Mouse (Mus musculus) spleen, postnatal 4 days (tissue): ENCODE results near the gene 2610301B20Rik.
A peak's percentile ranks its signal among the peaks of the same experiment; 100 is the strongest.
"Not testable (repeated sequence)": the region's sequence is repeated elsewhere in the genome, so short reads cannot be mapped to it uniquely, and the experiment has no call there.

Source experiments
- DNase-seq, 2 experiments: peaks; one replicate each; pipeline ENCODE4 v3.0.0; 2022; ENCODE audit warnings: low spot score in 2 of 2

Gene 2610301B20Rik

DNA sequence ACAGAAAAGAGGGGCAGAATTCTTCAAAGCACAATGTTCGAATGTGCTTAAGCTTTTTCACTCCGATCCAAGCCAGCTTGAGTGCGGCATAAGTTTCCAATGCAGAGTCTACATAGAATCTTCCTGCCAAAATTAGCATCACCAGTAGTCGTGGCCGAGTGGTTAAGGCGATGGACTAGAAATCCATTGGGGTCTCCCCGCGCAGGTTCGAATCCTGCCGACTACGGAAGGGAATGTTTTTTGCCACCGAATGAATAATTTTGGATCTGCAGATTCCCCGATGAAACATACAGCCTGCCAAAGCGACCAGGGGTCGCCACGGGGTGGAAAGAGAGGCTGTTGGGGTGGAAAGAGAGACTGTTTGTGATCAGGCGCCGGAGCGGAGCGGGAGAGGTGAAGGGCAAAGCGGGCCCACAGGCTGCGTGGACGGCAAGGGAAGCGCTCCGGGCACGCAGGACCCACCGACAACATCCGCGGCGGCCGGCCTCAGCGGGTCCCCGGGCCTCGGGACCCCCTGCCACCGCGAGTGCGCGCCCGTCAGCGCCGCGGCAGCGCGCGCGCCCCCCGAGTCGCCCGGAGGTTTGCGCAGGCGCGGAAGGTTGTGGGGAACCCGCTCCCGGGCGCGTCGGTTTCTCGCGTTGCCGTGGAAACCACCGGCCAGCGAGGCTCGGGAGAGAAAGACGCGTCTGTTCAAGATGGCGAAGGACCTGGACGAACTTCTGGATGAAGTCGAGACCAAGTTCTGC, at the start of gene 2610301B20Rik:
Gene 2610301B20Rik (plus strand): TSS at position 579 of the 746 bp plus-strand sequence.
- peak; percentile 92 to 98 for DNase-seq

DNA sequence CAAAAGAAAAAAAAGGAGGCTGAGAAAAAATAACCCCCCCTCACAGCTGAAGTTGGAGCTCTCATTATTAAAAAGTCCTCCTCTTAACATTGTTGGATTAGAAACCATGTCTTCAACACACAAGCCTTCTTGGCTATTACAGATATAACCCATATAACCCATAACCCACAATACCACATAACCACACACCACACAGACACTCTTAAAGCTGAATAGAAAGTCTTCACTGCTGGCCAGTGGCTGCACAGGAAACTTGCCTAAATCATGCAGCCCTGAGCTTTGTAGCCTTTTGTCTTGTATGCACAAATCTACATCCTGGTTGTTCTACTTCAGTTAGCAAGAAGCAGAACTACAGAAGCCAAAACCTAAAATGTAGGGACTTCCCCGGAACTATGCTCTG, 41.0 kb upstream of the 2610301B20Rik start:
- DNase-seq: no peak

DNA sequence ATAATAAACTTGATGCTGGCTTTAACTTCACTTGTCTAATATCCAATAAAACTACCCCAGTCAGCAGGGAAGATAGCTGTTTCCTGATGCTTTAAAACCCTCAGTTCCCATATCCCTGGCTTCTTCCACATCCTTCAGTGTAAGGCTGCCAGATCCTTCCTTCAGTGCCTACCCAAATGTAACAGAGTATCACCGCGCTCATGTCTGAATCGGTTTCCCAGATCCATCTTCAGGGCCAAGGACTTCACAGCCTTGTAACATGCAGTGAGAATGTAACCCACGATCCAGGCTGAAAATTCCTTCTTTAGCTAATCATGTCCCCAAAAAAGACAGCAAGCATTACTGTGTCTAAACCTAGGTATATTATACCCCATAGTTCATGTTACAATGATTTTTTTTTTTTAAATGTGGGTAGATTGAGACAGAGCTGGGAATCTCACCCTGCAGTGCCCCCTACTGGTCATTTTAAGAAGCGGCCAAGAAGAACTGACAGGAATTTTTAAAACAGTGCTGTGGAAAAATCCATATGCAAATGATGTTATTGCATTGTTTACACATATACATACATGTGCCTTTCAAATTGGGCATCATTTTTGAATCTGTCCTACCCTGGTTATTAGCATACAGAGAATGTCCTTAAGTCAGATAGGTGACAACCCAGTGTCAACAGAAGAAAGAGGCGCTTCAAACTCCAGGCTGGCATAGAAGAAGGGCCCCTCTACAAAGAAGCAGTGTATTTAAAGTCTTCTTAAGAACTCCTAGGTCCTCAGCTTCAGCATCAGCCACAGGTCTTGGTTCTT, 38.8 kb upstream of the 2610301B20Rik start:
- DNase-seq: no peak

DNA sequence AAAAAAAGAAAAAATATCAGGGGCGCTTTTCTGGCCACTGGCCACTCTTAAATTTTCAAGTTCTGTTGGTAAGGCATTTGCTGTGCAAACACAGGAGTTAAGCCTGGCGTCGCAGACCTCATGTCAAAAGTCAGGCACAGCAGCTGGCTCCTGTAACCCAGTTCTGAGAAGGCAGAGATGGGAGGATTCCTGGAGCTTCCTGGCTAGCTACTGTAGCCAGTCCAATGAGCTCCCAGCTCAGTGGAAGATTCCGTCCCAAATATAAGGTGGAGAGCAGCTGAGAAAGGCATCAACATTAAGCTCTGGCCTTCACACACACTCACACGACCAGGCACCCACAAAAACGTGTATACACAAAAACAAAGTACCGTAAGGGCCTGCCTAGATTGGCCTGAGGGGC, 28.4 kb upstream of the 2610301B20Rik start:
- DNase-seq: no peak

DNA sequence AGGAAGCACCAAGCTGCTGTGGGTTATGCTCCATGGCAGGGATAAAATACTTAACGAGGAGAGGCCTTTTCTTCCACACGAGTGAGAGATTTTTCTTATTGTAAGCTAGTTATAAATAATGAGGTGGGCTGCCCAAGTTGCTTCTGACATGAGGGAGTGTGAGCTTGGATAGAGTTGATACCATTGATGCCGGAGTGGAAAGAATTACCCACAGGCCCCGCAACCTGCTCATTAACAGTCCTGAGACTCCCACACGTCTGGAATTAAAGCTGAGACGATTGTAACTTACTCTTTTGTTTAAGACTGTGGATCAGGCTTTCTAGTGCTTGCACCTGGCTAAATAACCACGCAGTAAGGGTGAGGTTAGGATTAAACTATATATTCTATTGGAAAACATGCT, 24.5 kb upstream of the 2610301B20Rik start:
- DNase-seq: no peak

DNA sequence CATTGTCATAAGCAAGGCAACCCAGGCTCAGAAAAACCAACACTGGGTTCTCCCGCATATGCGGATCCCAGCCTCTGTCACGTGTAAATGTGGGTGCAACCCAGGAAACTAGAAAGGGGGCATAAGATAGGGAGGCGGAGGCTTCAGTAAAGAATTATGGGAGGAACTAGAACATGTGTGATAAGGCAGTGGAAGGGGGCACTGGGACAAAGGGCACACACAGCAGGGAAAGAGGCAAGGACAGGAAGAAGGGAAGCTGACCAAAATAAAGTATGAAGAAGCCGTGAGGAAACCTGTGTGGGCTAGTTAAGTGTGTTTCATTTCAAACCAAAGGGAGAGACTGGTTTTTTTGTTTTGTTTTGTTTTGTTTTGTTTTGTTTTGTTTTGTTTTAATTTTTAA, 23.3 kb upstream of the 2610301B20Rik start:
- no peak for DNase-seq

DNA sequence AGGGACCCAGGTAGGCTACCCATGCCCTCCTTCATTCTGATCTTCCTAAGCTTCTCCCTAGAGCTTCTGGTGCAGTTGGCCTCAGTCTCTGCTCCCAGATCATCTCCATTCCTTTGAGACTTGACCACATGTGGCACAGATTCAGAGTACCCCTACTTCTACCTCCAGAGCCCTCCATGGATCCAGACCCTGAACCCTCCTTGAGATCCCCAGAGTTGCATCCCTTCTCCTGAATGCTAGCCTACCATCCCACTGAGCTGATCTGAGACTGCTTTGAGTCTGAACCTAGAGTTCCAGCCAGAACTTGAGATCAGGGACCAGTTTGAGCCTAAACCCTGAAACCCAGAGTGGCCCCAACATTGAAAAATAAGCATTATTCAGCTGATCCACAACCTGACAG, 15.1 kb upstream of the 2610301B20Rik start:
- DNase-seq: no peak

DNA sequence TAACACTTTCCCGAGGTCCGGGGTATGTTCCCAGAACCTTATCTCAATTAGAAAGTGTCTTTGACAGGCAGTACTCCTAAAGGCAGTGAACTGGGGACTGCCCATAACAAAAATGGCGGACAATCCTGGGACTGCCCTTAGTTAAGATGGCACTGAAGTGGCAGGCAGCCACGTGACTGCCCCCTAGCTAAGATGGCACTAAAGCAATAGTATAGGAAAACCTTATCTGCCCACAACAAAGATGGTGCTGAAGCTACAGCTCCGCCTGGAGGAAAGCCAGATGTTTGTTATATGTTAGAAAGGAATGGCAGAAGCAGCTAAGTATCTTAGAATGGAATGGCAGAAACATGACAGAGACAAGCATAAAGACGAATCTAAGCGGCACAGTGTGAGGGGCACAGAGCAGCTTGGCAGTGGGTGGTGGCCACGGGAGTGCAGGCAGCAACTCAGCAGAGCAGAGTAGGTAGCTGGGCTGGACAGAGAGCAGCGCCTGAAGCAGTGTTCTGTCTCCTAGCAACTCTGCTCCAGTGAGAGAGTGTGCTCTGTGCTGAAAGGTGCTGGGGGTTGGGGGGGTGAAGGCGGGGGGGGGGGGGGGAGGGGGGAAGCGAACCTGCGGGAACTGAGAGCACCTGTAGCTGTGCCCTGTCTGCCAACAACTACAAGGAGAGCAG, 14.3 kb upstream of the 2610301B20Rik start:
- no peak for DNase-seq

DNA sequence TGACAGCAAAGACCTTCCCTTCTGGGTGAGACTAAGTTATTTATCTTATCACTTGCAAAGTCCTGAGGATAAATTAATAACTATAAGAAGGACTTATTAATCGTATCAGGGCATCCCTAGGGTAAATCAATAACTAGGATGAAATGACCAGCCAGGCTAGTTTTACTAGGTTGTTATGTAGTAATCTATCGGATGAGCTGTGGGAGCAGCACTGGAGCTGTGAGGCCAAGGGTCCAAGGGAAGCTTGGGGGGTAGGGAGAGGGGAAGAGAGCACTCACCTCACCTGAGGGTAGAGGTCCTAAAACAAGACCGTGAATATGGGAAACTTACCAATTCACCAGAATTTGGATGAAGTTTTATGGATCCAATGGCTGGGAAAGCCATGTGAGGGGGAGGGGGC, 13.5 kb upstream of the 2610301B20Rik start:
- DNase-seq: no peak

DNA sequence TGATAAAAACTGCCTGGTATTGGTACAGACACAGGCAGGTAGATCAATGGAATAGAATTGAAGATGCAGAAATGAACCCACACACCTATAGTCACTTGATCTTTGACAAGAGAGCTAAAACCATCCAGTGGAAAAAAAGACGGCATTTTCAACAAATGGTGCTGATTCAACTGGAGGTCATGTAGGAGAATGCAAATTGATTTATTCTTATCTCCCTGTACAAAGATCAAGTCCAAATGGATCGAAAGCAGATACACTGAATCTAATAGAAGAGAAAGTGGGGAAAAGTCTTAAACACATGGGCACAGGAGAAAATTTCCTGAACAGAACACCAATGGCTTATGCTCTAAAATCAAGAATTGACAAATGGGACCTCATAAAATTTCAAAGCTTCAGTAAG, 11.4 kb upstream of the 2610301B20Rik start:
- not testable (repeated sequence) for DNase-seq

DNA sequence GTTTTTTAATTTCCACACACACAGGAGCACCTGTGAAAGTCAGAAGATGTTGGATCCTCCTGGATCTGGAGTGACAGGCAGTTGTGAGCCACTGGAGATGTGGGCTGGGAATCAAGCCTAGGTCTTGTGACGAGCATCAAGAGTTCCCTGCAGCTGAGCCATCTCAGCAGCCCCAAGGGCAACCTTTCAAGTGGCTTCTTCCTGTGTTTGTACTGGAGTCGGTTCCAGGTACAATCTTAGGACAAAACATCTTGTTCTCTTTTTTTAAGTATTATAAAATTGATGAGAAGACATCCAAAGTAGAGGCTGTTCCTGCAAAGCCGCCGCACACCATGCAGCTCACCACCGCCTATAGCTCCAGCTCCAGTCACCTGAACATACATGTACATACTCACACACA, 2.1 kb upstream of the 2610301B20Rik start:
- no peak for DNase-seq

DNA sequence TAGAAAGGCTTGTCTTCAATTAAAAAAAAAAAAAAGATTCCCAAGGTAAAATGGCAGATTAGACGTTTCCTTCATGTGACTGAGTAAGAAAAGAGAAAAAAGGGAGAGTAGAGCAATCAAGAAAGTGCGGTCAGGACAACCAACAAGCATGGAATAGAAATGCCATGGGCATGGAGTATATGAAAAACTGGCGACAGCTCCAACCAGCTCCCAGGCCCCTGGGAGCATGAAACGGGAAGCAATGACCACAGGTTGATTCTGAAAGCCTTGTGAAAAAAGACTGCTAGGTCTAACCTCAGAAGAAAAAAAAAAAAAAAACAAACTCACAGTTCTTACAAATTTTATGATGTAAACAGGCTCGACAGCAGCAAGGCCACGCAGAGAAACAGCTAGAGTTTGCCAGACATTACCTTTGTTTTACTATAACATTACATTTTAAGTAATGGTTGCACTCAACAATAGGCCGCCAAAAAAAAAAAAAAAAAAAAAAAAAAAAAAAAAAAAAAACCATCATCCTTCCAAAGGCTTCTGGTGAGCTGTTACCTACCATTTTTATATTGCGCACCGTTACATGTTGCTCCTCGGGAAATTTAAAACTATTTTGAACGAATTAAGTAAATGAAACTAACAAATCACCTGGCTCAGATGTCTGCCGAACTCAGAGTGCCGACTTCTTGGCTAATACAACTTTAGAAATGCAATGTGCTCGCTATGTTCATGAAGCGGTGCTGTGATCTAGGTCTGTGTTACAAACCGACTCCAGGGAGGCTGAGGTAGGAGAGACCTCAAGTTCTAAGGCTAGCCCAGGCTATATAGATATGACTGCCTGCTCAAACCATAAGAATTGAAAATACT, 1.4 kb upstream of the 2610301B20Rik start:
- no peak for DNase-seq

DNA sequence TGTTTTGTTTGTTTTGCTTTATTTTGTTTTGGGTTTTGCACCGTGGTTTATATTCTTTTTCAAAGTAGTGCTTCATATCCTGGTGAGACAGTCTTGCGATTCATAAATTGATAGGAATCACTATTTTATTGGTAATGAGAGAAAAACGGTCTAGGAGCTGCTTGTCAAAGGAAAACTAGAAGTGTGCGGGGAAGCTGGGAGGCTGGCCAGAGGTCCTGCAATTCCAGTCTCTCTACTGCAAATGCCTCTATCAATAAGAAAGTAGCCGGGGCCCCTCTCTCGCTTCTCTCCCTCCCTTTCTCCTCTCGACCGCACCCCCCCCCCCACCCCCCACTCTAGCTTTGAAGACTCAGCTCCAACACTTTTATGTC, 764 bp upstream of the 2610301B20Rik start:
- DNase-seq: peak in 1 of 2 experiments; percentile 64

DNA sequence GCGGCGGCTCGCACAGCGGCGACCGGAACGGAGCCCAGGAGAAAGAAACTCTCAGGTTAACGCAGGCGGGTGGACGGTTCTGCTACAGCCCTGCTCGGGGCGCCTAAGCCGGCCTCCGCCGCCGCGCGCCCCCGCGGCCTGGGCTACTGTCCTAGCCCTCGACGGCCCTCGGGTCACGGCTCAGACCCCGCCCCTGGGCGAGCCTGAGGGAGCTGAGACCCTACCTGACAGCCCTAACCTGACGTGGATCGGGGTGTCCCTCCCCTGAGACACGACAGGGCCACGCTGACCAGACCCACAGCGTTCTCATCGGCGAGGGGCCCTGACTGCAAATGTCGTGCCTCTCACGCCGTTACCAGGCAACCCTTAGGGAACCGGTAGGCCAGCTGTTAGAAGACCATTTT, 422 bp downstream of the 2610301B20Rik start:
- peak; percentile 50 to 76 for DNase-seq

DNA sequence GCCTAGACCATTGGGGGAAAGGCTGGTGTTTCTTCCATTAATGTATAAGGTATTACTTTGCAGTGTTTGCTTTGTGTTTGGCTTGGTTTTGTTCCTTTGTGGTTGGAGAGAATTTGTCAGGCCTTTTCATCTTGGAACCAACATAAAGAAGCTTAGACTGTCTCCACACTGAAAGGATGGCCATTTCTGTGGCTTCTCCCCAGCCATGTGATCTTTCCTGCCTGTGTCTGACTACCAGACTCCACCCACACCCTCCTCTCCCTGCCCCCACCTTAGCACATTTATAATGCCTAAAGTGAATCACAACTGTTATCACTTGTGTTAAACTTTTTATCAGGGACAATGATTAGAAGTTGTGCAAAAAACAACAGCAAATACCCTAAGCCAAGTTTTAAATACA, 1.1 kb downstream of the 2610301B20Rik start:
- DNase-seq: peak in 1 of 2 experiments; percentile 20

DNA sequence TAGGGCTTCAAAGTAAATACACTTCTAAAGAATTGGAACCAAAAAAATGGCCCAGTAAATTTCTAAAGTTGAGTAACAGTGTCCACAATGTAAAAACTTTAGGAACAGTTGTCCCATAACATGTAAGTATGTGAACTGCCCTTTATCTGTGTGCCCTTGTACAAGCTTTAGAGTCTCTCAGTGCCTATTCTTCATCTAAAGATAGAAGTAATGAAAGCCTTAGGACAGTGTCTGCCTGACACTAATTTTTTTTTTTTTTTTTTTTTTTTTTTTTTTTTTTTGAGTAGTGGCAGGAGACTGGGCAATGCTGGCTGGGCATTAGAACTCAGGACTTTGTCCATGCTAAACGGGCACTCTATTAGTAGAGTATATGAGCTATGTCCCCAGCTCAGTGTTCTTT, 2.8 kb downstream of the 2610301B20Rik start:
- DNase-seq: no peak

DNA sequence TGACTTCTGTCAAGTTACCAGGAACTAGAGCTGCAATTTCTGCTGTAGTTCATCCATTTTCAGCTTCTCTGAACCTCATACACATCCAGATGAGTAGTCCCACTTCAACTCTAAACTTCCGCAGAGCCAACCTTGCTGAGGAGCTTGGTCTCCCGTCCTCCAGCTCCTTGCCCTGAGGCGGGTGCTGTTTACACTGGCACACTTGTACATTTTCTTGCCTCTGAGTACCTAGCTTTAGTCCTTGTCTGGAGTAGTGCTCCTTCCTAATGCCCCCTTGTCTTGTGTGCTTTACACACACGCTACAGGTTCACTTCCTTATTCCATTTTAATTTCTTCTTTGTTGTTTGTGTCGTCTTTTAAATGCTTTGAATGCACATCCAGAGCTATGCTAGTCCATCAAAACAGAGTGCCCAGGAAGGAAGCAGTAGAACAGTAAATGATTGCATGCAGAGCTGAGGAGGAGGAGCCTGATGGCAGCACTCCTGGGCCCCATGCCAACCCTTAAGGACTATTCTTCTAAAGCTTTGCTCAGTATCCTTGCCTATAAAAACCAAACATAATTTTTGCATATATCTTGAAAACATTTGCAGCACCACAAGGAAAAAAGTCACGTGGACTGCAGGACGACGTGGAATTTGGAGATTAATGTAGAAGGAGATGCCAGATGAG, 9.6 kb downstream of the 2610301B20Rik start:
- no peak for DNase-seq

DNA sequence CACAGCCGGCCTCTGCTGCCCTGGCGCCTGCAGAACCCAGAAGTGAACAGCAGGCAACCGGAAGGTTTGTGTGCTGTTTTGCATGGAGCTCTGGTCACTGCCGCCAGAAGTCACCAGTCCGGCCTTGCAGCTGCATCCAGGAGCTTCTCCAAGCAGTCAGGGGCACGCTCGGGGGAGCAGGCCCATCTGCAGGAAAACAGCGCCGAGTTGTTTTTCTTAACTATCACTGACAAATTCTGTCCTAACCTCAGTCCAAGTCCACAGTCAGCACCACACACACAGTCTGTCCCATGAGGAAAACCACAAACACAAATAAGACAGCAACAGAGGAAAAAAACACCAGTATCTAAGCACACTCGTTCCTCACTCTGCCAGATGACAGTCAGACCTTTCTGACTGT, 14.5 kb downstream of the 2610301B20Rik start:
- DNase-seq: no peak

DNA sequence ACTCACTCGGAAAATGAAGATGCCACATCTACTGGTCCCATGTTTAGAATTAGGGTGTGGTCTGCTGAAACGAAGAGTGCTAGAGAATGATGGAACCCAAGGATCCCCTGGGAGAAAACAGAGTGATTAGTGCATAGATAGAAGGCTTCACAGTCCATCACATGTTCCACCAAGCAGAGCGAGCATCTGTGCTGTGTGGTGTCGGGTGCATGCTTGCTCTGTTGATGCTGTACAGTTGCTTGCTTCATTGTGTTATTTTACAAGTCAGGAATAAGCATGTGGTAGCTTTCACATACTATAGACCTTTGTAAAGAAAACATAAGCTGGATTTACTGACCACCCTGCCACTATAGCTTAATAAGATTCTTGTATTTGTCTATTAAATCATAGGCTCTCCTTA, 22.0 kb downstream of the 2610301B20Rik start:
- no peak for DNase-seq

DNA sequence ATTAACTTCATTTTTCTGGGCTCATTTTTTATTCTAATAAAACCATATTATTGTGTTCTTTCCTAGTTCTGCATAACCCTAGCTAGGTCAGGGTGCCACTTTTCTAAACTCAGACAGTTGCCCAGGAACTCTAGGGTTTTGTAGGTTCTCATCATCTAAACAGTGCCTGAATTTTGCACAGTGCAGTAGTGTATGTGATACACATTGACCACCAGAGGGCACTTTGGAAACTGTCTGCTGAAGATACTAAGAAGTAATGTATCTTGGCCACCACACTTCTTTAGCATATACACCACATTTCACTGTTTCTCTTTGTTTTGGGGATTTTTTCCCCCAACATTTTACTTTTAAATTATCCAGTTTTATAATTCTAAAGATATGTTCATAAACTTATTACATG, 22.6 kb downstream of the 2610301B20Rik start:
- no peak for DNase-seq

DNA sequence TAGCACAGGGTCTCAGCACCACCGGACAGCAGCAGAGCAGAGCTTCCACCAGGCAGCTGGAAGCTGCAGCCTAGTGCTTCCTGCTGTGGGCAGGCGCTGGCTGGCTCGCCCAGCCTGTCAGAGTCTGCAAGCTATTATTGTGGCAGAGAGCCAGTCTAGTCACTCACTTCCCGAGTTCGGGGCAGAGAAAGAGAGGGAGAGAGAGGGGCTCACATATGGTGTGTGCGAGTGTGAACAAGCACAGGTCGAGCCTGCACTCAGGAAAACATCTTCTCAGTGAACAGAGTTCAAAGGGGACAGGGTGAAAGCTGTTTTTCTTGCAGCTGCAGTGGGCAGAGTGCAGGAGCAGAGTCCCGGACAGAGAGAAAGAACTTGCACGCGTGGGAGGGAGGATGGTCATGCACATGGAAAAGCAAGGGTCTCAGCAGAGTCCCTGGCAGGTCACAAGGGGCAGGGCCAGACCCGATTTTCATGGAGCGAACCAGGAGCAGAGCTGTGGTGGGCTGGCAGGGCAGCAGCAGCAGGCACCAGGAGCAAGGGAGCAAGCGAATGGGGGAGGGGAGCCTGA, 31.0 kb downstream of the 2610301B20Rik start:
- DNase-seq: no peak
